Mouse (Mus musculus): ENCODE measurements around the gene Cep135.

Cep135 gene

DNA sequence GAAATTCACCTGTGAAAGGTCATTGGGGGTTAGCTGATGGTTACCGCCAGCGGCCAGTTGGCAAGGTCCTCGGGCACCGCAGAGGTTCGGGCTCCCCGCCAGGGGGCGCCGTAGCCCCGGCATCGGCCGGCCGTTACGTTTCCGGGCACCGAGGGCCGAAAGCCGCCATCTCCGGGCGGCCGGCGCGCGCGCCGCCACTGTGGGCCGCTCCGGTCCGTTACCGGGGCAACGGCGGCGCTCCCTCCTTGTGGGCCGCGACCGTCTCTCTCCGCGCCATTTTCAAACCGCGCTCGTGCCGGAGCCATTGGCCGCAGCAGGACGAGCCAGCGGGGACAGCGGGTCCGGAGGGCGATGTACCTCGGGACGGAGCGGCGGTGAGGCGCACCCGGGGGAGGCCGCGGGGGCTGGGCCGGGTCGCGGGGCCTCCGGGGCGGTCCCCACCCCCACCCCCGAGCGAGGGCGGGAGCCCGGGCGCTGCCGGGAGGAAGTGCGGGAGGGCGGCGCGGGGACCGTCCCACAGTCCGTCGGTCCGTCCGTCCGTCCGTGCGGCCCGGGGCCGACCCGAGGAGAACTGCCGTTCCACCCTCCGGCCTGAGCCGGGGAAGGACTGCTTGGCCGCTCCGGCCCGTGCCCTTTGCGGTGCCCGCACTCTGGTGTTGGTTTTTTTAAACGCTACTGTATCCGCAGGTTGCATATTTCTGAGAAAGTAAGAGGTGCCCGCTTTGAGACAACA, at the start of gene Cep135:
Gene Cep135, plus strand, starts transcription at position 148 of the 733 bp plus-strand sequence.
- DNase-seq: peak; percentile 93 to 95

DNA sequence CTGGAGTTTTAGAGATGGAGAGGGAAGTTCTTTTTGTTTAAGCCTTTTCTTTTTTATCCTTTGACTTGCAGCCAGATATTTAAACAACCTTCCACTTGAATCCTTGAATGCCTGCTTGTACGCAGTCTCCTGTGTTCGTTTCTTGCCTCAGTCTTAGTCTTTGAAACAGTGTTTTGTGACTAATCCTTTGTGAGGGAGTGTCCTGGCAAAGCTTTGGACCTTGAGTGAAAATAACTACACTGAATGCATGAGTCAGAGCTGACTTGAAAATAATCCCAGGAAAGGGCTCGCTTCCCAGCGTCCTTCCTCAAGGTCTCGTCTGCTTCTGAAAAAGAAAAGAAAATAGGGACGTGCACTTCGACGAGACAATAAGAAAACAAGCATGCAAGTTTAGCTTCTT, 48.3 kb upstream of the Cep135 start:
- no peak for DNase-seq

DNA sequence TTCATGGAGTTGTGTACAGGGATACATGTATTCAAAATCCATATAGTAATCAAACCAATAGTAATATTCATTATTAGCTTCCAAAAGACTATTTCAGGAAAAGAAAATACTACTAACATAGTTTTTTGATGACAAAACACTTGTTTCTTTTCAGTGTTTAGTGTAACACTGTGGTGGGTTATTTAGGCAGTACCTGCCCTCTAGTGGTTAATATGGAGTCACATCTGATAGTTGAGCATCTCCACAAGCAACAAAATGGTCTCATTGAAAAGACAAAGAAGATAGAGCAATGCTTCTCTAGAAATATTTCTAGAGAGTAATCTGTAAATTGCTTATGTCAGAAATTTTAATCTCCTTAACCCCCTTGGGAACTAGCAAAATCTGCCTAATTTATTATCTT, 47.7 kb upstream of the Cep135 start:
- no peak for DNase-seq

DNA sequence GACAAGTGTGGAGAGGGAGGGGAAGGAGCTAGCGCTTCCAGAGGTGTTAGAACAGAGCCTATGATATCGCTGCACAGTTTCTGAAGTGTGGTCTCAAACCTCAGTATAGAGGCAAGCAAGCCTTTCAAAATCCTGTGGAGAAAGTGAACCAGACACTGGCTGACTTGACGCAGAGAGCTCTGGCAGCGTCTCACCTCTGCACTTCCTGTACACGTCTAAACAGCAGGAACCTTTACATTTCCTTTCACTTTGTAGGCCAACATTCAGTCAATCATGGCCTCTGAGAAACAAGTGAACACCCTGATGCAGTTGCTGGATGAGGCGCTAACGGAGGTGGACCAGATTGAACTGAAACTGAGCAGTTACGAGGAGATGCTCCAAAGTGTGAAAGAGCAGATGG, 45.3 kb upstream of the Cep135 start:
- no peak for DNase-seq

GRCm38 (mm10) chr5:76550426-76550825, 38.1 kb upstream of the Cep135 start:
- no peak for DNase-seq

- peak; percentile 55 to 81 for DNase-seq
These were observed 23.2 kb upstream of the Cep135 start for GRCm38 (mm10) chr5:76565321-76565720.

- DNase-seq: no peak
These were observed 14.2 kb upstream of the Cep135 start for GRCm38 (mm10) chr5:76574251-76574650.

DNA sequence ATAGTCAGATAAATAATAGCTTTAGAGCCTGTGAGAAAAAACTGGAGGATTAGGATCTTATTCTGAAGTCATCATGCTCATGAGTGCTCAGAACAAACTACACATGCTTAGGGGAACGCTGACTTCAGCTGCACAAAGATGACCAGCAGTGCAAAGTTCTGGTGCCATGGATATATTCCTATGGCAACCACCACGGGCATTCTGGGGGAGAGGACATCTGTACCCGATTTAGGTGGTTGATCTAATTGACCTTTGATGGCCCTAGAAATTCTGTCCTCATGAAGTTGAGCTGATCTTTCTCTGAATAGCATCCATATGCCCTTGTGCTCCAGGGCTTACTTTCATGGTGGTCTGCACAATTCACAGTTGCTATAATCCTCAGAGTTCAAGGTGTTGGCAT, 11.5 kb upstream of the Cep135 start:
- DNase-seq: no peak

GRCm38 (mm10) chr5:76585378-76585777, 3.1 kb upstream of the Cep135 start:
- no peak for DNase-seq

- no peak for DNase-seq
These were observed 813 bp downstream of the Cep135 start for GRCm38 (mm10) chr5:76589311-76589710.

DNA sequence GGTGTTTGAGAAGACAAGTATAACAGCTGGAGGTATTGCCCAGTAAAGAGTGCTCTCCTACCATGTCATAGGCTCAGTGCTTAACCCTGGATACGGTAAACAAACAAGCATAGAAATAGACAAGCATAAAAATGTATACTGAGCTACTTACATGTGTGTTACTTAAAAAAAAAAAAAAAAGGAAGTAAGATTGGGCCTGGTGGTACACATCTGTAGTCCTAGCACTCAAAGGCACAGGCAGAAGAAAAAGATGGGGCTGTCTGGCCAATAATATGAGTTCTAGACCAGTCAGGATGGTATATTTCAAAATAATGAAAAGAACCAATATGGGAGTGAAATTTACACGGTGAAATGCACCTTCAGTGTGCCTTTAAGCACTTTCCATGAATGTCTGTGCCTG, 1.5 kb downstream of the Cep135 start:
- no peak for DNase-seq

GRCm38 (mm10) chr5:76591885-76592284, 3.4 kb downstream of the Cep135 start:
- DNase-seq: no peak

GRCm38 (mm10) chr5:76609702-76610370, 21.3 kb downstream of the Cep135 start:
- no peak for DNase-seq

DNA sequence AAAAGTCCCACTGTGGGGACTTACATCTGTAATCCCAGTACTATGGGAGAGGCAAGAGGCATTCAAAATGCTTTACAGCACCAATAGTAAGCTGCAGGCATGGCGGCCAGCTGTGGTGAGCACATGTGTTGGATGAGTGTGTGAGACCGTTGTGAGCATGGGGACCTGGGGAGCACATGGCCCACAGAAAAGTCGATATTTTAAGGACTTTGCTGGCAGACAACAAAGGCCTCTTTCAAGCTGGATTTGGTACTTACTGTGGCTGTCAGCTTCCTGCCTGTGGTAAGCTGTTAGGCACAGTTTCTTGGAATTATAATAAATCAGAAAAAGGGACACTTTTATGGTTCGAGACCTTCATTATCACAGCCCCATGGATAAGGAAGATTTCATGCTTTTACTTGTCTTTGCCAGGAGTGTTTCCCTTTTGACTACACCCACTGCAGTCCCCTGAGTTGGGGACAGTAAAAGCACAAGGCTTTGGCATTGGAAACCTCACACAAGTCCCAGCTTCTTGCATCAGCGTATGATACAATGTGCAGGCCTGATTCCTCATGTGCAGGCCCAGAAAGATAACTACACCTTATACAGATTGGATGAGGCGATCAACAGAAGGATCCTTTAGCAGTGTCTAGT, 24.5 kb downstream of the Cep135 start:
- no peak for DNase-seq

GRCm38 (mm10) chr5:76615276-76615675, 26.8 kb downstream of the Cep135 start:
- no peak for DNase-seq

DNA sequence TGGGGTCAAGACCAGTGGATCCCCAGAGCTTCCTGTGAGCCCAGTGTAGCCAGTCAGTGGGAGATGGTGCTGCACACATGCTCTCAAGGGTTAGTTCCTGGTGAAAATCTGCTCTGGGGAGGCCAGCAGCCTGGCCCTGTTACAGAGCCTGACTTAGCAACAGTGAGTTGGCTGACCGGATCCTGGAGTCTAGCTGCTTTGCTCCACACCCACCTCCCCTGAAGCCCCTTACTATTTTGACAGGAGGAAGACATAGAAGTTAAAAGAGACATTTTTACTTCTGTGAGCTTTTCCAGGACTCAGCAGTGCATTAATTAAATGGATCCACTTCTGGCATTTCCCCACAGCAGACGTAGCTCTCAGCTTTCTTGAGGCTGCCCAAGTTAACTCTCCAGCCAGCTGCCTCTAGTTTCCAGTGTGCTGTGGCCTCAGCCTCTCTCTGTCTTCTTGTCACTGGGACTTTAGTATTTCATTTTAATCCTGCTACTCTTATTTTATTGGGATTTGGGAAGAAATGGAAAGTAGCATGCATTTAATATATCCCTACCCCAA, 27.8 kb downstream of the Cep135 start:
- DNase-seq: no peak

GRCm38 (mm10) chr5:76618750-76619149, 30.3 kb downstream of the Cep135 start:
- no peak for DNase-seq

GRCm38 (mm10) chr5:76623759-76624158, 35.3 kb downstream of the Cep135 start:
- no peak for DNase-seq

- DNase-seq: no peak
These were observed 39.3 kb downstream of the Cep135 start for GRCm38 (mm10) chr5:76627770-76628169.

DNA sequence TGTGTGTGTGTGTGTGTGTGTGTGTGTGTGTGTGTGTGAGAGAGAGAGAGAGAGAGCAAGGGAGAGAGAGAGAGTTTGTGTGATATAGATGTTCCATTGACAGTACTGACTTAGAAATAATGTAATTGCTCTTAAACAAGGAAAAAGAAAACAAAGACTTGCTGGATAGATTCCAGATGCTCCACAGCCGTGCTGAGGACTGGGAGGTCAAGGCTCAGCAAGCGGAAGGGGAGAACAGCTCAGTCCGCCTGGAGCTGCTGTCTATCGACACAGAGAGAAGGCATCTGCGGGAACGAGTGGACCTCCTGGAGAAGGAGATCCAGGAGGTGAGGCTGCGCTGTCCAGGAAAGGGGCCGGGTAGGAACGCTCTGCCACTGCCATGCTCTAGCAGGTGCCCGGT, 45.5 kb downstream of the Cep135 start:
- DNase-seq: no peak

GRCm38 (mm10) chr5:76635592-76635991, 47.1 kb downstream of the Cep135 start:
- peak; percentile 31 to 44 for DNase-seq

DNA sequence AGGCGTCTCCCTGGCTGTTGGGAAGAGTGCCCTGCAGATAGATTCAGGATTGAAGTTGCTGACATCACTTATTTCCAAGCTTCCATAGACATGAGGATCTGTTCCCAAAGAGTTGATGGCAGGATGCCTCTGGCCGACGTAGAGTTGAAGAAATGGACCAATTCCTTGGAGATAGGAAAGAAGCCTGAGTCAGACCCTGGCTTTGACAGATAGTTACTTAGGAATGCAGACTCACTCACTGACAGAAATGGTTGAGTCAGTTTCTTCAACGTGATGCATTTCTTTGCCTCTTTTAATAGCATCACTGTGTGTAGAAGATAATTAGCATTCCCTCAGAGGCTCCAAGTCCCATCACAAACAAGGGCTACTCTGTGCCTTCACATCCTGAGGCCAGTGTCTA, 53.6 kb downstream of the Cep135 start:
- DNase-seq: no peak

DNA sequence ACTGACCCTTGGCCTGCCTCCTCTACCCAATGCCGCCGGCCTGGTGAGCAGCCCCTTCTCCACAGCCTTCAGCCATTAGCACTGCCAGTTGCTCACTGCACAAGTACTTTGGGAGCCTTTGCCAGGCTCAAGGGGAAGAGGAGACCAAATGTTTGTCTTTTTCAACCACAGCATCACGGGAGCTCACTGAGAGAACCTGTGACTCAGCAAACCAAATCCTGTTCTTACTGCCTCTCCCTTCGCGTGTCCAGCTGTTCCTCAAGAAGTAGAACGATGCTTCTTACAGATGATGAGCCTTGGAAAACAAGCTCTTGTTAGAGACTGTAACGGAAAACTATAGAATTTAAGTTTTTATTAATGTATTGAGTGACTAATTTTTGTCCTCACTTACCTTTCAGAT, 55.7 kb downstream of the Cep135 start:
- no peak for DNase-seq

Measured in lung, postnatal 4 days (tissue).